Mouse (Mus musculus) cortical plate, adult 2 months (tissue): Measurements from ENCODE around the gene Eif4h.

Experiments used
- CTCF ChIP-seq: fragments of 200-500 bp; IDR thresholded peaks from 2 replicates; pipeline ENCODE4 v1.5.1; 2011; ENCODE audit warnings: mild to moderate bottlenecking, control low read depth, low read length; ENCODE audit not compliant: insufficient read depth; ENCODE audit errors: extremely low read depth
- POLR2A ChIP-seq: fragments of 200-500 bp; IDR thresholded peaks from 2 replicates; pipeline ENCODE4 v1.6.1; 2011; ENCODE audit warnings: mild to moderate bottlenecking, low read length, control low read depth; ENCODE audit not compliant: insufficient read depth; ENCODE audit errors: extremely low read depth

DNA sequence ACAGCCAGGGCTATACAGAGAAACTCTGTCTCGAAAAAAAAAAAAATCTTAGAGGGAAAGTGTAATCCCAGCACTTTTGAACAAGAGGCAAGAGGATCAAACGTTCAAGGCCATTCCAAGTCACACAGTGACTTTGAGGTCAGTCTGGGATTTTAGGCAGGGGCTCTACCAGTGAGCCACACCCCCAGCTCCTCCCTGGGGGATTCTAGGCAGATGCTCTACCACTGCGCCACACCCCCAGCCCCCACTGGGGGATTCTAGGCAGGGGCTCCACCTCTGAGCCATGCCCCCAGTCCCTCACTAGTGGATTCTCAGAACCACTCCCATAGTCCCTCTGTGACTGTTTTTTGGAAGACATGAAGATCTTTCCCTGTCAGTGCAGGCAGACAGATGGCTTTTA lies 60.2 kb downstream of the Eif4h start:
- no peak for TF ChIP-seq CTCF
- no peak for TF ChIP-seq POLR2A
